Mouse (Mus musculus) liver, postnatal 0 days (tissue): ENCODE measurements around the gene Tm9sf4. TPM values are rescaled to one million over a fixed set of nuclear protein-coding genes. Genes with fewer than 3 reads are reported as not detected.
A peak's percentile ranks its signal among the peaks of the same experiment; 100 is the strongest.

Experiments used
- ATAC-seq: fragments of 200-750 bp; cut with Nextera tagmentation; 2 replicates; pipeline ENCODE4 v1.8.0; 2017; ENCODE audit warnings: mild to moderate bottlenecking, moderate library complexity
- DNase-seq: peaks from one replicate; pipeline ENCODE4 v3.0.0-alpha.2; 2016
- H3K27ac ChIP-seq: fragments of 300-500 bp; sonication (generic); 2 replicates; pipeline ENCODE4 v1.5.1; 2014; ENCODE audit warnings: antibody characterized with exemption, moderate library complexity, mild to moderate bottlenecking, low read depth
- H3K27me3 ChIP-seq: fragments of 300-500 bp; sonication (generic); 2 replicates; pipeline ENCODE4 v1.6.1; 2014; ENCODE audit warnings: low read length, control low read depth, mixed read lengths; ENCODE audit not compliant: insufficient read depth
- H3K36me3 ChIP-seq: fragments of 300-500 bp; sonication (generic); replicated peaks from 2 replicates; pipeline ENCODE4 v1.6.1; 2014; ENCODE audit warnings: mild to moderate bottlenecking, control low read depth, low read length, moderate library complexity, mixed read lengths; ENCODE audit not compliant: insufficient read depth
- H3K4me1 ChIP-seq: fragments of 300-500 bp; sonication (generic); 2 replicates; pipeline ENCODE4 v1.6.1; 2014; ENCODE audit warnings: antibody characterized with exemption, mild to moderate bottlenecking, control low read depth; ENCODE audit not compliant: insufficient read depth
- H3K4me2 ChIP-seq: fragments of 300-500 bp; sonication (generic); 2 replicates; pipeline ENCODE4 v1.6.1; 2014; ENCODE audit warnings: low read depth, mild to moderate bottlenecking, low read length, moderate library complexity, mixed read lengths
- H3K4me3 ChIP-seq: fragments of 300-500 bp; sonication (generic); 2 replicates; pipeline ENCODE4 v1.5.1; 2014; ENCODE audit warnings: low read depth, low read length
- H3K9ac ChIP-seq: fragments of 300-500 bp; sonication (generic); replicated peaks from 2 replicates; pipeline ENCODE4 v1.6.1; 2014; ENCODE audit warnings: mild to moderate bottlenecking, moderate library complexity
- H3K9me3 ChIP-seq: fragments of 300-500 bp; sonication (generic); 2 replicates; pipeline ENCODE4 v1.6.1; 2016; ENCODE audit warnings: mild to moderate bottlenecking, control low read depth, low read length, mixed read lengths
- CTCF ChIP-seq: sonication (generic); IDR thresholded peaks from 2 replicates; pipeline ENCODE4 v1.5.1; 2016; ENCODE audit warnings: antibody characterized with exemption, low read depth
- EP300 ChIP-seq: IDR thresholded peaks from 2 replicates; pipeline ENCODE4 v1.6.1; 2016; ENCODE audit warnings: antibody characterized with exemption, low read depth, mild to moderate bottlenecking
- WGBS: fragments of 180-500 bp; shearing (Covaris S2); extraction: QIAGEN DNeasy Blood & Tissue Kit; methylation state at CpG from one replicate; pipeline ENCODE4 v1.1.7; 2014; ENCODE audit not compliant: insufficient replicate concordance; 5-methylcytosine and 5-hydroxymethylcytosine counted together
- polyA plus RNA-seq: library from polyadenylated mRNA; unstranded; fragments of >200 nt; fragmentation: Nextera tagmentation; extraction: Ambion mirVana; gene quantifications from 2 replicates; pipeline ENCODE4 v1.2.1, GENCODE M21; 2015

Tm9sf4 gene
- polyA plus RNA-seq, 1 experiment from 2014 or later, result 24.4 TPM

DNA sequence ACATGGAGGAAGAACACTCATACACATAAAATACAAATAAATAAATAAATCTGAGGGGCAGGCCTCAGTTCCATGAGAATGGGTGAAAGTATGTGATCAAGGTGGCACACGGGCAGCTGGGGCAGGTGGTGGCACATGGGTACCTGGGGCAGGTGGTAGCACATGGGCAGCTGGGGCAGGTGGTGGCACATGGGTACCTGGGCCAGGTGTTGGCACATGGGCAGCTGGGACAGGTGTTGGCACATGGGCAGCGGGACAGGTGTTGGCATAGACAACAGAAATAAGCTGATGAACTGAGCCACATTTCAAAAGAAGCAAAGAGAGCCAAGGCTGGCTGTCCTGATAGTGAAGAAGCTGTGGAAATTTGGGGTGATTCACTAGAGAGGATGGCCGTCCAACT is 11.4 kb upstream of the Tm9sf4 start:
- TF ChIP-seq CTCF, result no peak
- ATAC-seq (no peak), DNase-seq (no peak)
- H3K4me2 ChIP-seq, result no peak overlapping the region
- H3K9ac ChIP-seq, result no peak overlapping the region
- H3K27ac ChIP-seq, result no peak overlapping the region
- no peak overlapping the region for H3K4me3 ChIP-seq
- 60% methylated on average over 3 of the region's 3 CpGs for WGBS
- H3K27me3 ChIP-seq, result no peaks in the 10 kb centered on the region
- H3K4me1 ChIP-seq, result no peaks in the 10 kb centered on the region
- no peaks in the 10 kb centered on the region for H3K9me3 ChIP-seq
- H3K36me3 ChIP-seq, result 0 out of 2 replicates have a peak, but pooled peaks cover 4% of the 10 kb centered on the region

DNA sequence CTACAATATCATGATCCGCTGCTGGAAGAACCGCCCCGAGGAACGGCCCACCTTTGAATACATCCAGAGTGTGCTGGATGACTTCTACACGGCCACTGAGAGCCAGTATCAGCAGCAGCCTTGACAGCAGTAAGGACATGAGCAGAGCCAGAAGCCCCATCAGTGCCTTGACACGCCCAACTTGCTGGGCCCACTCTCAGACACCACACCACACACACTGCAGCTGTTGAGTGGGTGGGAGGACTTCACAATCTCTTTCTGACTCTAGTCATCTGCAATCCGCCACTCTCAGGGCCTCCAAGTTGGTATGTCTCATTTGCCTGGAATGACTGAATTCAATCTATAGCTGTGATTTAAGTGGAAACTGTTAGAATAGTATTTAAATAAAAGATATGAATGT is 10.1 kb upstream of the Tm9sf4 start:
- Histone ChIP-seq H3K4me2 (no peak overlapping the region), H3K36me3 (0 out of 2 replicates have a peak, but pooled peaks cover 4% of the 10 kb centered on the region), H3K9me3 (no peaks in the 10 kb centered on the region), H3K4me3 (no peak overlapping the region), H3K27ac (no peak overlapping the region), H3K27me3 (no peaks in the 10 kb centered on the region), H3K9ac (no peak overlapping the region), H3K4me1 (no peaks in the 10 kb centered on the region)
- no peak for DNase-seq
- TF ChIP-seq EP300, result no peak
- TF ChIP-seq CTCF, result no peak
- WGBS, result 63% methylated on average over 7 of the region's 7 CpGs
- ATAC-seq, result no peak

DNA sequence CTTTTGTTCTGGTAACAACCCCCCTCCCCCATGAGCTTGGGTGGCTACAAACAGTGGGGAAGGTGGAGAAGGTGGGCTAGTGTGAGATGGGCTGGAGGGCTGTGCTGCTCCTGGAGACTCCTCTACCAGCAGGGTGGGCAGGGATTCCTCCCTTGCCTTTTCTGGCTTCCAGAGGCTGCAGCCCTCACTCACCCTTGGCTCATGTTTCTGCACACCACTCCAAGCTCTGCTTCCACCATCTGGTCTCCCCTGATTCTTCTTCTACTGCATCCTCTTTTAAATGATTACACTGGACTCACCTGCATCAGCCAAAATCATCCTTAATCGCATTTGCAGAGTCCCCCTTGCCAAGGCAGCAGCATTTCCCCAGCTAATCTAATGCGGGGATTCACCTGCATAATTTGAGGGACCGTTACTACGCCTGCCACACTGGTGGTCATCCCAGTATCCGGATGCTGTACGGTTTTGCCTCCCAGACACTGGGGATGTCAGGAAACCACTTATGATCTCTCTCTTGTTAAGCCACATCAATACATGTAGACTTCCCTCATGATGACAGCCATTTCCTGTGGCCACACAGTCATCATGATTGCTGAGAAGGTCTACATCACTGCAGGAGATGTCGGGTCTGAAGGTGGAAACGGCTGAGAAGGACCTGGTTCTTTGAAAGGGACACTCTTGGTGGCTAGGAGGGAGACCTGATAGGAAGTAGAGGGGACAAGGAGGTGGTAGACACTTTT is 9.0 kb upstream of the Tm9sf4 start:
- Histone ChIP-seq H3K9ac (no peak overlapping the region), H3K27ac (no peak overlapping the region), H3K4me2 (no peak overlapping the region), H3K36me3 (0 out of 2 replicates have a peak, but pooled peaks cover 4% of the 10 kb centered on the region), H3K27me3 (no peaks in the 10 kb centered on the region), H3K4me3 (no peak overlapping the region), H3K4me1 (no peaks in the 10 kb centered on the region), H3K9me3 (no peaks in the 10 kb centered on the region)
- DNase-seq, result no peak
- 28% methylated on average over 8 of the region's 8 CpGs for WGBS
- no peak for TF ChIP-seq CTCF
- no peak for TF ChIP-seq EP300
- no peak for ATAC-seq

DNA sequence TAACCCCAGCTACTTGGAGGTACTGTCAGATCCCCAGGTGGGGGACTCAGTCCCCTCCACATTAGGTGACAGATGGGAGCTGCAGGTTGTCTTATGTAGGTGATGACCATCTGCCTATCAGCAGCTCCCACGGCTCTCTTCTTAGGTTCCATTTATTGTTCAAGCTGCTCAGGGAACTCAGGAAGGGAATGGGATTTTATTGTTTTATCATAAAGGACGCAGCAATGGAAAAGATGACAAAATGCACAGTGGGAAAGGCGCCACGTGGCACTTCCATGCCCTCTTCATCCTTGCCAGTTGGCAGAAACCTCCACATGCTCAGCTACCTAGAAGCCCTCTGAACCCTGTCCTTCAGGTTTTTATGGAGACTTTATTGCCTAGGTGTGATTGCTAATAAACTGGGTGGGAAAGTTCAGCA is 8.1 kb upstream of the Tm9sf4 start:
- Histone ChIP-seq H3K4me1 (no peaks in the 10 kb centered on the region), H3K9ac (no peak overlapping the region), H3K9me3 (no peaks in the 10 kb centered on the region), H3K36me3 (0 out of 2 replicates have a peak, but pooled peaks cover 4% of the 10 kb centered on the region), H3K27ac (no peak overlapping the region), H3K4me3 (no peak overlapping the region), H3K27me3 (no peaks in the 10 kb centered on the region), H3K4me2 (no peak overlapping the region)
- no peak for ATAC-seq
- 70% methylated on average over 4 of the region's 4 CpGs for WGBS
- no peak for DNase-seq
- TF ChIP-seq EP300, result no peak
- no peak for TF ChIP-seq CTCF

DNA sequence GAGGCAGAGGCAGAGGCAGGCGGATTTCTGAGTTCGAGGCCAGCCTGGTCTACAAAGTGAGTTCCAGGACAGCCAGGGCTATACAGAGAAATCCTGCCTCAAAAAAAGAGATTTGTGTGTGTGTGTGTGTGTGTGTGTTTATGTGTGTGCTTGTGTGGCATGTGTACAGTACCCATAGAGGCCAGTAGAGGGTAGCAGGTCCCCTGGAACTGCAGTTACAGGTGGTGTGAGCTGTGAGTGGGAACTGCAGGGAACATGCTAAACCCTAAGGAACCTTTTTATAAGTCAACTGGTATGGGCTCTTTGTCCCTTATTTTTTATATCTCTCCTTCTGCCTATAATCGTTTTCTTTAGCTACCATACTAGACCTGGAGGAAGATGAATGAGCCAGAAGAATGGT is 3.8 kb upstream of the Tm9sf4 start:
- peaks cover 5% of the 10 kb centered on the region for H3K4me1 ChIP-seq
- no peaks in the 10 kb centered on the region for H3K9me3 ChIP-seq
- TF ChIP-seq EP300 (no peak), CTCF (peak; percentile 60)
- no peak overlapping the region for H3K9ac ChIP-seq
- ATAC-seq (no peak), DNase-seq (no peak)
- no peaks in the 10 kb centered on the region for H3K36me3 ChIP-seq
- WGBS, result 79% methylated on average over 1 of the region's 3 CpGs
- H3K27ac ChIP-seq, result no peak overlapping the region
- no peaks in the 10 kb centered on the region for H3K27me3 ChIP-seq
- H3K4me2 ChIP-seq, result no peak overlapping the region
- no peak overlapping the region for H3K4me3 ChIP-seq

DNA sequence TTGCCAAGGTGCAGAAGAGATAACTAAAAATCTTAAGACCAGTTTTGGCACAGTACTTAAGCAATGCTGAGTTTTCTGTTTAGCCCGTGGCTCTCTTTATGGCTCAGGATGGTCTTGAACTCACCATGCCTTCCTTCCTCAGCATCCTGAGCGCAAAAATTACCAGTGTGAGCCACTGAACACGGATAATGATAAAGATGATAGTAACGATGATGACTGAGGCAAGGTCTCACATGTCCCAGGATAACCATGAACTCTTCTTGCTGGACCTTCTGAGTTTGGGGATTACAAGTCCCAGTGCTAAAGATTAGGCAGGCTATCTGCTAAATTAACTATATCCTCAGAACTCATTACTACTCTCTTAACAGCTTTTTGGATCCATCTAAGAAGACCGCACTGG is 970 bp upstream of the Tm9sf4 start:
- ATAC-seq (no peak), DNase-seq (no peak)
- Histone ChIP-seq H3K27me3 (no peaks in the 10 kb centered on the region), H3K4me3 (no peak overlapping the region), H3K9me3 (no peaks in the 10 kb centered on the region), H3K4me1 (peaks cover 15% of the 10 kb centered on the region), H3K9ac (no peak overlapping the region), H3K4me2 (no peak overlapping the region), H3K36me3 (0 out of 2 replicates have a peak, but pooled peaks cover 2% of the 10 kb centered on the region), H3K27ac (no peak overlapping the region)
- WGBS, result 85% methylated on average over 5 of the region's 5 CpGs
- TF ChIP-seq CTCF (no peak), EP300 (no peak)
